Mouse (Mus musculus) left cerebral cortex, adult 8-10 months (tissue): ENCODE data around the gene Atxn10. TPM values are rescaled to one million over a fixed set of nuclear protein-coding genes. Genes with fewer than 3 reads are reported as not detected.

ENCODE experiments used
- total RNA-seq, 4 experiments: library from RNA; stranded (reverse); gene quantifications; 2 replicates each; pipeline ENCODE4 v1.2.4; 2022

Atxn10 gene
- total RNA-seq, 4 experiments from 2014 or later, result 256 to 275 (median 265) TPM

Other genes starting within 250 kb of the Atxn10 start
- gene Smc1b, start 204.3 kb upstream of the Atxn10 start, total RNA-seq, result under 1 TPM in 1 of 4 experiments, not detected in 3; 0.07 TPM
- under 1 TPM in 1 of 4 experiments, not detected in 3; 0.32 TPM for gene Ribc2, start 204.2 kb upstream of the Atxn10 start, total RNA-seq
- 10 to 100 TPM; 11.6 to 14.5 (median 11.9) TPM for gene Fbln1, start 130.3 kb upstream of the Atxn10 start, total RNA-seq
- not detected for gene 7530416G11Rik, start 167.0 kb downstream of the Atxn10 start, total RNA-seq
- 10 to 100 TPM; 30.9 to 37.9 (median 35.1) TPM for gene Wnt7b, start 246.2 kb downstream of the Atxn10 start, total RNA-seq